Mouse (Mus musculus) hematopoietic stem cell, adult 5-6 weeks (primary cell): Measurements from ENCODE around the gene N4bp1. TPM values are rescaled to one million over a fixed set of nuclear protein-coding genes. Genes with fewer than 3 reads are reported as not detected.

Experiments used
- ATAC-seq, 2 experiments: fragments of 125-278 bp in 1 of 2; replicated peaks in 1 of 2; 2 replicates each; pipeline ENCODE4 v1.8.0; 2016 to 2017; ENCODE audit warnings: inconsistent platforms in 2 of 2, mild to moderate bottlenecking in 2 of 2, moderate number of reproducible peaks in 2 of 2, low read depth in 1 of 2, moderate TSS enrichment in 1 of 2; ENCODE audit not compliant: low FRiP score in 2 of 2, poor library complexity in 2 of 2, severe bottlenecking in 2 of 2, insufficient read depth in 1 of 2, low TSS enrichment in 1 of 2
- total RNA-seq: library from RNA; stranded (forward); fragments of 172-1452, 232-1000 nt; gene quantifications from 2 replicates; pipeline ENCODE4 v1.2.3, GENCODE M21; 2017

N4bp1 gene
- total RNA-seq, 1 experiment from 2014 or later, result 19.5 TPM

- ATAC-seq, result peak; percentile 69 to 74
Observed at GRCm38 (mm10) chr8:86843896-86844295, 41.2 kb downstream of the N4bp1 start.

GRCm38 (mm10) chr8:86841556-86842309, 43.3 kb downstream of the N4bp1 start:
- ATAC-seq, result no peak

- no peak for ATAC-seq
Observed at GRCm38 (mm10) chr8:86840120-86840693, 44.9 kb downstream of the N4bp1 start.

GRCm38 (mm10) chr8:86838707-86839438, 46.2 kb downstream of the N4bp1 start:
- no peak for ATAC-seq

- peak; percentile 52 to 57; a peak in 1 of 4 replicates for ATAC-seq
Observed at GRCm38 (mm10) chr8:86837234-86837633, 47.8 kb downstream of the N4bp1 start.

GRCm38 (mm10) chr8:86835881-86836280, 49.2 kb downstream of the N4bp1 start:
- ATAC-seq, result no peak

GRCm38 (mm10) chr8:86834496-86835260, 50.4 kb downstream of the N4bp1 start:
- no peak for ATAC-seq

- ATAC-seq, result no peak
Observed at GRCm38 (mm10) chr8:86833937-86834336, 51.1 kb downstream of the N4bp1 start.

GRCm38 (mm10) chr8:86828925-86829324, 56.1 kb downstream of the N4bp1 start:
- no peak for ATAC-seq

- no peak for ATAC-seq
Observed at GRCm38 (mm10) chr8:86827199-86827598, 57.9 kb downstream of the N4bp1 start.

GRCm38 (mm10) chr8:86826538-86826937, 58.5 kb downstream of the N4bp1 start:
- no peak for ATAC-seq

GRCm38 (mm10) chr8:86825674-86826448, 59.2 kb downstream of the N4bp1 start:
- no peak for ATAC-seq

GRCm38 (mm10) chr8:86824735-86825134, 60.3 kb downstream of the N4bp1 start:
- ATAC-seq, result no peak

- peak; percentile 72 to 73; a peak in 3 of 4 replicates for ATAC-seq
Observed at GRCm38 (mm10) chr8:86820756-86821201, 64.3 kb downstream of the N4bp1 start.

- no peak for ATAC-seq
Observed at GRCm38 (mm10) chr8:86820186-86820755, 64.8 kb downstream of the N4bp1 start.

- ATAC-seq, result no peak
Observed at GRCm38 (mm10) chr8:86819426-86819825, 65.6 kb downstream of the N4bp1 start.
